Mouse (Mus musculus): ENCODE measurements around the gene Resp18.
"Not testable (repeated sequence)": the region's sequence is repeated elsewhere in the genome, so short reads cannot be mapped to it uniquely, and the experiment has no call there.

Resp18 gene

GRCm38 (mm10) chr1:75232489-75232888, 45.7 kb downstream of the Resp18 start:
- not testable (repeated sequence) for DNase-seq

- DNase-seq = no peak
Measured at GRCm38 (mm10) chr1:75231664-75232152, 46.5 kb downstream of the Resp18 start, which contains the start of gene A630095N17Rik. Gene A630095N17Rik, minus strand, starts transcription at chr1:75232102.

- DNase-seq = peak; percentile 10
Measured at GRCm38 (mm10) chr1:75231224-75231623, 47.0 kb downstream of the Resp18 start.

- DNase-seq = no peak
Measured at GRCm38 (mm10) chr1:75230335-75230994, 47.8 kb downstream of the Resp18 start.

- DNase-seq = no peak
Measured at GRCm38 (mm10) chr1:75229158-75229557, 49.1 kb downstream of the Resp18 start.

- DNase-seq = no peak
Measured at GRCm38 (mm10) chr1:75227653-75228052, 50.6 kb downstream of the Resp18 start.

GRCm38 (mm10) chr1:75226138-75226537, 52.1 kb downstream of the Resp18 start:
- DNase-seq = no peak

GRCm38 (mm10) chr1:75225473-75225872, 52.7 kb downstream of the Resp18 start:
- DNase-seq = no peak

- no peak for DNase-seq
Measured at GRCm38 (mm10) chr1:75223532-75223931, 54.7 kb downstream of the Resp18 start.

- DNase-seq = no peak
Measured at GRCm38 (mm10) chr1:75222926-75223325, 55.3 kb downstream of the Resp18 start.
